Comparison of ENCODE assay signal across 13 mouse cellular contexts in genomic region chr2:45101586-45101985, GRCm38 (mm10). TPM values are rescaled to one million over a fixed set of nuclear protein-coding genes. Genes with fewer than 3 reads are reported as not detected.
DNase-seq lines count a peak whose midpoint lies in the region; ATAC-seq and TF ChIP-seq lines count a peak whose summit lies in the region.
"Had no signal": no experiment of that assay in that cellular context is flagged by ENCODE, and none has a peak within 500 bp of the region (broad histone marks: within the 10 kb centered on the region; RNA-seq: fewer than 3 reads in every experiment).

No protein-coding gene starts in this region.

- H3K9ac ChIP-seq in hindbrain, postnatal 0 days (replicated peaks; ENCODE audit: low read length), result no peak overlapping the region
- no peak overlapping the region for H3K9ac ChIP-seq in lung, embryonic 15.5 days
- H3K9ac ChIP-seq in forebrain, embryonic 12.5 days, result no peak overlapping the region
- no peak overlapping the region for H3K9ac ChIP-seq in liver, postnatal 0 days (replicated peaks)
- H3K9ac ChIP-seq: embryonic facial prominence, embryonic 13.5 days had no signal

- no peak for TF ChIP-seq EP300 in liver, postnatal 0 days (IDR thresholded peaks at IDR 0.05; ENCODE audit: low read depth)

- H3K9me3 ChIP-seq in hindbrain, embryonic 10.5 days, result no peaks in the 10 kb centered on the region
- H3K9me3 ChIP-seq in hindbrain, postnatal 0 days (ENCODE audit: low read length), result no peaks in the 10 kb centered on the region
- no peaks in the 10 kb centered on the region for H3K9me3 ChIP-seq in lung, embryonic 15.5 days
- no peaks in the 10 kb centered on the region for H3K9me3 ChIP-seq in forebrain, embryonic 12.5 days
- no peaks in the 10 kb centered on the region for H3K9me3 ChIP-seq in liver, postnatal 0 days (ENCODE audit: low read length)
- H3K9me3 ChIP-seq: embryonic facial prominence, embryonic 13.5 days had no signal

- no peak for DNase-seq in hindbrain, embryonic 10.5 days (ENCODE audit: low spot score)
- DNase-seq in hindbrain, postnatal 0 days (ENCODE audit: low spot score), result no peak
- DNase-seq in lung, postnatal 10 days, result no peak
- DNase-seq in liver, postnatal 0 days, result no peak
- DNase-seq in frontal cortex, postnatal 36 days (ENCODE audit: low spot score in 2 of 2), result no peak
- no peak for DNase-seq in adrenal gland, postnatal 4 days (ENCODE audit: low spot score in 2 of 2)
- DNase-seq: cerebellum, postnatal 25 days; kidney, adult 18-20 months; layer of hippocampus, adult 9-11 months; right cerebral cortex, postnatal 25 days had no signal

- H3K27me3 ChIP-seq in hindbrain, embryonic 10.5 days (ENCODE audit: insufficient read depth, poor library complexity, severe bottlenecking), result no peaks in the 10 kb centered on the region
- H3K27me3 ChIP-seq in hindbrain, postnatal 0 days (ENCODE audit: insufficient read depth, low read length), result no peaks in the 10 kb centered on the region
- 0 out of 2 replicates have a peak, but pooled peaks cover 3% of the 10 kb centered on the region for H3K27me3 ChIP-seq in lung, embryonic 15.5 days
- H3K27me3 ChIP-seq in forebrain, embryonic 12.5 days, result no peaks in the 10 kb centered on the region
- H3K27me3 ChIP-seq in liver, postnatal 0 days (ENCODE audit: insufficient read depth, low read length), result no peaks in the 10 kb centered on the region

- H3K36me3 ChIP-seq in hindbrain, embryonic 10.5 days, result peaks cover 28% of the 10 kb centered on the region
- H3K36me3 ChIP-seq in hindbrain, postnatal 0 days (ENCODE audit: insufficient read depth, low read length), result no peaks in the 10 kb centered on the region
- H3K36me3 ChIP-seq in lung, embryonic 15.5 days, result no peaks in the 10 kb centered on the region
- H3K36me3 ChIP-seq in forebrain, embryonic 12.5 days (replicated peaks), result no peaks in the 10 kb centered on the region
- peaks cover 12% of the 10 kb centered on the region; the same call in 1 of the 2 replicates for H3K36me3 ChIP-seq in liver, postnatal 0 days (replicated peaks; ENCODE audit: insufficient read depth, low read length)

- TF ChIP-seq CTCF in hindbrain, postnatal 0 days (IDR thresholded peaks at IDR 0.05; ENCODE audit: low read depth), result no peak
- no peak for TF ChIP-seq CTCF in liver, postnatal 0 days (IDR thresholded peaks at IDR 0.05; ENCODE audit: low read depth)

- ATAC-seq in hindbrain, postnatal 0 days, result no peak
- ATAC-seq in lung, embryonic 15.5 days (ENCODE audit: borderline replicate concordance, extremely low read depth, low FRiP score, low TSS enrichment), result no peak
- ATAC-seq in forebrain, embryonic 12.5 days (ENCODE audit: low FRiP score), result 0 out of 2 replicates have a peak, but pooled peaks have one; percentile 18
- ATAC-seq in liver, postnatal 0 days, result no peak

- no peak overlapping the region for H3K4me2 ChIP-seq in hindbrain, postnatal 0 days (ENCODE audit: low read depth, low read length)
- H3K4me2 ChIP-seq in lung, embryonic 15.5 days, result 0 out of 2 replicates have a peak overlapping the region, but pooled peaks have one; percentile 16
- no peak overlapping the region for H3K4me2 ChIP-seq in forebrain, embryonic 12.5 days
- H3K4me2 ChIP-seq in liver, postnatal 0 days (ENCODE audit: low read depth, low read length), result peak overlapping the region; percentile 53; the same call in 1 of the 2 replicates
- H3K4me2 ChIP-seq: embryonic facial prominence, embryonic 13.5 days had no signal

- no peak overlapping the region for H3K4me3 ChIP-seq in hindbrain, embryonic 10.5 days
- H3K4me3 ChIP-seq in hindbrain, postnatal 0 days (ENCODE audit: low read length), result no peak overlapping the region
- no peak overlapping the region for H3K4me3 ChIP-seq in lung, embryonic 15.5 days
- H3K4me3 ChIP-seq in forebrain, embryonic 12.5 days (replicated peaks), result no peak overlapping the region
- H3K4me3 ChIP-seq in liver, postnatal 0 days (ENCODE audit: low read depth, low read length), result no peak overlapping the region
- H3K4me3 ChIP-seq: embryonic facial prominence, embryonic 13.5 days had no signal

- peak overlapping the region; percentile 75 for H3K27ac ChIP-seq in hindbrain, embryonic 10.5 days
- no peak overlapping the region for H3K27ac ChIP-seq in hindbrain, postnatal 0 days
- no peak overlapping the region for H3K27ac ChIP-seq in lung, embryonic 15.5 days
- 0 out of 2 replicates have a peak overlapping the region, but pooled peaks have one; percentile 46 for H3K27ac ChIP-seq in forebrain, embryonic 12.5 days
- H3K27ac ChIP-seq in liver, postnatal 0 days (ENCODE audit: low read depth), result no peak overlapping the region
- H3K27ac ChIP-seq: embryonic facial prominence, embryonic 13.5 days had no signal

- 77% methylated on average over 2 of the region's 2 CpGs for WGBS in hindbrain, embryonic 10.5 days
- WGBS in hindbrain, postnatal 0 days, result 66% methylated on average over 2 of the region's 2 CpGs
- WGBS in lung, embryonic 15.5 days, result 60% methylated on average over 2 of the region's 2 CpGs
- 27% methylated on average over 2 of the region's 2 CpGs for WGBS in forebrain, embryonic 12.5 days
- WGBS in liver, postnatal 0 days (ENCODE audit: insufficient replicate concordance), result 71% methylated on average over 2 of the region's 2 CpGs

- peaks cover 100% of the 10 kb centered on the region for H3K4me1 ChIP-seq in hindbrain, embryonic 10.5 days (replicated peaks)
- H3K4me1 ChIP-seq in hindbrain, postnatal 0 days (ENCODE audit: insufficient read depth, low read length), result peaks cover 11% of the 10 kb centered on the region
- H3K4me1 ChIP-seq in lung, embryonic 15.5 days, result peaks cover 58% of the 10 kb centered on the region
- peaks cover 90% of the 10 kb centered on the region for H3K4me1 ChIP-seq in forebrain, embryonic 12.5 days
- peaks cover 27% of the 10 kb centered on the region for H3K4me1 ChIP-seq in liver, postnatal 0 days (ENCODE audit: insufficient read depth)

RNA-seq across cellular contexts. Expression of gene Zeb2, which starts 15.6 kb away (rescaled TPM):
- polyA plus RNA-seq in hindbrain, embryonic 10.5 days (2016; fragmentation: Nextera tagmentation; extraction: Ambion mirVana), result 49.3 and 54.1 TPM in 2 replicates
- total RNA-seq in hindbrain, postnatal 0 days (2014; rRNA removed), result 47.7 and 52.0 TPM in 2 replicates
- polyA plus RNA-seq in hindbrain, postnatal 0 days (2015; fragmentation: Nextera tagmentation; extraction: Ambion mirVana), result 21.4 and 21.9 TPM in 2 replicates
- 79.9 and 94.7 TPM in 2 replicates for polyA plus RNA-seq in lung, embryonic 15.5 days (2015; fragmentation: Nextera tagmentation; extraction: Ambion mirVana)
- 63.3 and 74.3 TPM in 2 replicates for polyA plus RNA-seq in forebrain, embryonic 12.5 days (2016; fragmentation: Nextera tagmentation; extraction: Ambion mirVana)
- polyA plus RNA-seq in liver, postnatal 0 days (2015; fragmentation: Nextera tagmentation; extraction: Ambion mirVana), result 8.1 and 8.8 TPM in 2 replicates
- 100 to 1,000 TPM; 169 to 173 TPM for total RNA-seq in adrenal gland, postnatal 4 days (2021)

Comparison
In these comparisons a context has a peak if more than half of its experiments do, and no peak if none do; other contexts are left out.
1. H3K27ac ChIP-seq: peak in hindbrain, embryonic 10.5 days (single experiment) and forebrain, embryonic 12.5 days (single experiment); none in hindbrain, postnatal 0 days (single experiment), lung, embryonic 15.5 days (single experiment) and liver, postnatal 0 days (single experiment).
2. H3K4me2 ChIP-seq: peak in lung, embryonic 15.5 days (single experiment) and liver, postnatal 0 days (single experiment); none in hindbrain, postnatal 0 days (single experiment) and forebrain, embryonic 12.5 days (single experiment).